In genomic region chr14:120831847-120832613, GRCm38 (mm10) we compare ENCODE assay signal across 8 mouse cellular contexts.
DNase-seq lines count a peak whose midpoint lies in the region; ATAC-seq lines count a peak whose summit lies in the region.

No protein-coding gene starts in this region.

- H3K4me3 ChIP-seq in hindbrain, embryonic 16.5 days (ENCODE audit: low read length) = peak overlapping the region; percentile 36
- H3K4me3 ChIP-seq in macrophage (ENCODE audit: inconsistent target) = peak overlapping the region; percentile 8; the same call in 1 of the 2 replicates

- H3K79me2 ChIP-seq in macrophage (ENCODE audit: inconsistent target) = no peaks in the 10 kb centered on the region

- no peaks in the 10 kb centered on the region for H3K27me3 ChIP-seq in hindbrain, embryonic 16.5 days (replicated peaks; ENCODE audit: control insufficient read depth, insufficient read depth, low read length)

- WGBS in hindbrain, embryonic 16.5 days = 4% methylated on average over 23 of the region's 23 CpGs
- 5% methylated on average over 23 of the region's 23 CpGs for WGBS in macrophage (ENCODE audit: missing documents)

- H3K36me3 ChIP-seq in hindbrain, embryonic 16.5 days (ENCODE audit: control insufficient read depth, insufficient read depth, low read length) = no peaks in the 10 kb centered on the region
- H3K36me3 ChIP-seq in macrophage (ENCODE audit: inconsistent target) = no peaks in the 10 kb centered on the region

- ATAC-seq in hindbrain, embryonic 16.5 days = peak; percentile 84

- peak overlapping the region; percentile 62 for H3K4me2 ChIP-seq in hindbrain, embryonic 16.5 days (ENCODE audit: low read length)

- H3K9ac ChIP-seq in hindbrain, embryonic 16.5 days (ENCODE audit: low read depth, low read length) = peak overlapping the region; percentile 37

- H3K27ac ChIP-seq in hindbrain, embryonic 16.5 days (ENCODE audit: low read depth, low read length) = peak overlapping the region; percentile 50
- H3K27ac ChIP-seq in macrophage = peak overlapping the region; percentile 59

- peak; percentile 95 for DNase-seq in R1 (ENCODE audit: low read depth, low spot score)
- DNase-seq in cerebellum, postnatal 25 days = peak; percentile 86 to 93
- peak; percentile 90 for DNase-seq in gastrocnemius, adult 18-20 months (ENCODE audit: low spot score)
- DNase-seq in left cerebral cortex, adult 18-20 months (ENCODE audit: low spot score in 2 of 2) = peak; percentile 91 to 93
- DNase-seq in right cerebral cortex, adult 18-20 months = peak; percentile 91
- DNase-seq in urinary bladder, postnatal 10 days (ENCODE audit: low spot score) = peak; percentile 71

- no peaks in the 10 kb centered on the region for H3K9me3 ChIP-seq in hindbrain, embryonic 16.5 days (ENCODE audit: control insufficient read depth, low read length)

- H3K4me1 ChIP-seq in hindbrain, embryonic 16.5 days (ENCODE audit: control insufficient read depth, insufficient read depth, low read depth, low read length) = peaks cover 5% of the 10 kb centered on the region

Comparison
In these comparisons a context has a peak if more than half of its experiments do, and no peak if none do; other contexts are left out.
1. Peak in every context shown above with its lines: DNase-seq, ATAC-seq, H3K4me3 ChIP-seq and H3K27ac ChIP-seq.